Mouse (Mus musculus): Measurements from ENCODE around the gene Ccdc146.
A peak's percentile ranks its signal among the peaks of the same experiment; 100 is the strongest.
"Not testable (repeated sequence)": the region's sequence is repeated elsewhere in the genome, so short reads cannot be mapped to it uniquely, and the experiment has no call there.

The Ccdc146 gene

DNA sequence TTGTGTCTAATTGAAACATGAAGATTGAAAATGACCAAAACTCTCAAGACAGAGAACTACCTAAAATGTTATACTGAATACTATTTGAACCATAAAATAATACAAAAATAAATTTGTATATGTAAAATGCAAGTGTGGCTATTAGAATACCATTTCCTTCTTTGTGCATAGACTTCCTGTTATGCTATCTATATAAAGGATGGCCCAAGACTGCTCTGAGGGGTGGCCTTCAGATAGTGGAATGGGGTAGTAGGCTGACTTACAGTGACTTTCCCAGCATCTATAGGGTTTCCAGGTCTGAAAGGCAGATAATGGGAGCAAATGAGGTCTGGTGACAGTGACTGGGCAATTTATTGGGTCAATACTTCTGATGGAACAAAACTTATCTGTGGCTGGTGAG, 37.1 kb downstream of the Ccdc146 start:
- no peak for DNase-seq (ENCODE audit: low spot score in 2 of 2)

DNA sequence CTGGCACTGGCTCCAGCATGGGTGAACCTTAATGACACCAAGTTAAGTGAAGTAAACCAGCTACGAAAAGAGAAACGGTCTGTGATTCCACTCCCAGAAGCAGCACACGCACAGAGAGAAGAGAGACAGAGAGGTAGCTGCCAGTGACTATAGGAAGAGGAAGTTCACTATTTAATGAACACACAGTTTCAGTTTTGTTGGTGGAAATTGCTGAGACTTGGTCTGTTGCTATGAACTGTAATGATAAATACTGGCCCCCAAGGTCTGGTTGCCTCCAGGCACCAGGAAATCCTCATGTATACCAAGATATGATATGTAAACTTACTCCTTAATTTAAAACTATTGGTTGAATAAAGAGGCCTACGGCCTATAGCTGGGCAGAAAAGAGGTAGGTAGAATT, 38.0 kb downstream of the Ccdc146 start:
- DNase-seq (ENCODE audit: low spot score in 2 of 2): peak; percentile 47 to 56

DNA sequence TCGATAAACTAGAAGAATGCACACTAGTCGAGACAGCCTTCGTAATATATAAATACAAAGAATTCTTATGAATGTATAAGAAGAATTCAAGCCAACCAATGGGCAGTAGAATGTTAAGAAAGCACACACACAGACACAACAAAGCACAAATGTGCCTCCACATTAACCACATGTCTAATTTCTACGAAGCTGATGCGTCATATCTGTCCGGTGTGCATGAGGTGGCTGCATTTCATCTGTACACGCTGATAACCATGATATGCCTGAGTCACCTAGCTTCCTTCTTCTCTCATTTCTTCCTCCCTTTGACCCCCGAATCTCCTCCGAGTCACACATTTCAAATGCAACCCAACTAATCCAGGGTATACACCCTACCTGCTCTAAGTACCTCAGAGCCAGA, 39.5 kb downstream of the Ccdc146 start:
- no peak for DNase-seq (ENCODE audit: low spot score in 2 of 2)

DNA sequence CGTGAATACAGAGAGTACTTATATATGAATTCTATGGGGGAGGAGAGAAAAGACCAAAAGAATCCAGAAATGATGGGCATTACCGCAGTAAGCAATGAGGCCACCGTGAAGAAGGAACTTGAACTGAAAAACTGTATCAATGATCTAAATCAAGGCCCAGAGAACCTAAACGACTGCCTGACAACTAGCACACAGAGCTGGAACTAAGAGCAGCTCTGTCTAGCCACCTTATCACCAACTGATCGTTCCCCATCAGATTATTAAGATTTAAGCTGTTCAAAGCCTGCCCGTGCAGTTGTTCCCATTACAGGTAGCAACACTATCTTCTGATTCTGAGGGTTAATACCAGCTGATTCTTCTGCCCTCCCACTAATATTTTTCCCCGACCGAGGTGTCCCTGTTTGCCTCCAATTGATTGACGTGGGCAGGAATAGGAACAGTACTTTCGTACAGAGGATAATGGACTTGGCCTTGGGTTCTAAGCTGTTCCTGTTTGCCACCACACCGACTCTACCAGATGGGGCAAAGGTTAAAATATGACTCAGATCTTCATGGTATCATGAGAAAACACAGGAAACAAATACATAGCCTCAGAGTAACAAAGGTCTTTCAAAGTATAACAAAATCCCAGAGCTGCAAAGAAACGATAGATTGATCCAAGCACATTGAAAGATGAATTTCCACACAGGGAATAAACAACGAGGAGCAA, 40.1 kb downstream of the Ccdc146 start:
- DNase-seq (ENCODE audit: low spot score in 2 of 2): no peak

DNA sequence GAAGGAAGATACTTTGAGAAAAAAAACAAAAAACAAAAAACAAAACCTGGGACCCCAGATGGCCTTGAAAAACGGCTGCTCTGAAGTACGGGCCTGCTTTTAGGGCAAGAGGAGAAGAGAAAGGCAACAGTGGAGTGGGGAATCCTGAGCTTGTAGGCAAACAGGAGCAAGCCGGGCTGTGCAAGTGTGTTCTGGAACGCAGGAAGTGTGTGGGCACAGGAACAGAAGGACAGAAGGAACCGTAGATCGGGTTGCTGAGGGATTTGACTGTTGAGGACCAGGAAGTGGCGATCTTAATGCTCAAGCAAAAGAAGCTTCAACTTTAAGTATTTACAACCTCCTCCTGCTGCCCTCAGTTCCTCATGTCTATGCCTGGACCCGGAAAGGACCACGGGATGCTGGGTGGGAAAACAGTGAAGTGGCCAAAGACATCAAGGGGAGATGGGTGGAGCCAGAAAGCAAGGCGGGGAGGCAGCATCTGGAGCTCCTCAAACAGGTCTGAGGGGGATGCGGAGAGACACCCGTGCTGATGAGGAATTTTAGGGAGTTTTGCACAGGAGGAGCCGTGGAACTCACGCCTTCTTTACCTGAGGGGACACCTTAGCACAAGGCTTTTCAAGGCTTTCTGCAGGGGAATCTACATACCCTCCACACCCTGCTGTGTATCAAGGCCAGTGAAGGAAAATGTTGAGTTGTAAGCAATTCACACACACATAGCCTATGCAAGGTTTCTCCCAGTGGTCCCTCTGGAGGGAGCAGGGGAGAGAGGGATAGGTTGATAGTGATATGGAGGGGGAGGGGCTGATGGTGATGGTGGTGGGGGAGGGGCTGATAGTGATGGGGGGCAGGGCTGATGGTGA, 40.9 kb downstream of the Ccdc146 start:
- DNase-seq (ENCODE audit: low spot score in 2 of 2): no peak

DNA sequence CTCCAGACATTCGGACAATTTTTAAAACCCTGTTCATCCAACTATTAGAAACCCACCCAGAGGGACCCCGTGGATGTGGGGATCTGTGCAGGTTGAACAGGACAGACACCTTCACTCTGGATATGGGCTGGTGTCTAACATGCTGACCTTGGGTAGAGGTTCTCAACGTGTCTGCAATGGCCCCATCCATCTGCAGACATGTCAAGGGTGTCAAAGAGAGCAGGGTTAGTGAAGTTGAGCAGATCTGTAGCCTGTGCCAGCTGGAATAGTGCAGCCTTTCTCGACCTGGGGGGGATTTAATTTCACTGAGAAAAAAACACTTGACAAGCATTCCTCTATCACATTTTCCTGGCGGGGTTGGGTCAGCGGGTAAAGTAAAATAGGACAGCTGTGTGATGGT, 41.8 kb downstream of the Ccdc146 start:
- DNase-seq (ENCODE audit: low spot score in 2 of 2): no peak

DNA sequence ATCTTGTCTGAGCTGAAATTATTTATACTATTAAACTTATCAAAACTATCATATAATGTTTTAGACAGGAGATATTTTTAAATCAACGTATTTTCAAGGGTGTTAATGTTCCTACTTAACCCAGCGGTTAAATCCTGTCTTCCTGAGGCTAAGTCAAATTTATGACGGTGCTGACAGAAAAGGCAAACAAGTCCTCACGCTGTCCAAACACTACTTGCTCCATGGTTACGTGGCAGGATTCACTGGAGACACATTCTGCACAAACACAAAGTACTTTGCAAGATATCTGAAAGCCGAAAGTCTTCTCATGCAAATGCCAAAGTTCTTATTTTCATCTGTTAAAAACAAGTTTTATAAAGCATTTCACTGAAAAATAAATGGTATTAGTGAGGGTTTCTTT, 42.5 kb downstream of the Ccdc146 start:
- DNase-seq (ENCODE audit: low spot score in 2 of 2): no peak

DNA sequence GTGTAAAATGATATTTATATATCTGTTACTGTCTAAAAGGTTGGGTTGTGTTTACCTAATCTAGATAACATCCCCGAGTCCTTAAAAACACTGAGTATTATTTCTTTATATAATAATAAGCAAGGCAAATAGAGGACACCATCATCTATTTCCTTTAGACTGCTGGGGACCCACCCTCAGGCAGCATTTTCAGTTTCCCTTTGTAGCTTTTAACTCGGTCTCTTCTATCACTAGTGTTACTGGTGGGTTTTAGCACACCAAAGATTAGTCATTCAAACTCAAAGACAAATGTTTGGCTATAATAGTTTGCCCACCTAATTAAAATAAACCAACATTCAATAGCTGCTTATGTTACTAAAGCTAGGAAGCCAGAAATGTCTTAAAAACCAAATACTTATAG, 46.1 kb downstream of the Ccdc146 start:
- DNase-seq (ENCODE audit: low spot score in 2 of 2): no peak

DNA sequence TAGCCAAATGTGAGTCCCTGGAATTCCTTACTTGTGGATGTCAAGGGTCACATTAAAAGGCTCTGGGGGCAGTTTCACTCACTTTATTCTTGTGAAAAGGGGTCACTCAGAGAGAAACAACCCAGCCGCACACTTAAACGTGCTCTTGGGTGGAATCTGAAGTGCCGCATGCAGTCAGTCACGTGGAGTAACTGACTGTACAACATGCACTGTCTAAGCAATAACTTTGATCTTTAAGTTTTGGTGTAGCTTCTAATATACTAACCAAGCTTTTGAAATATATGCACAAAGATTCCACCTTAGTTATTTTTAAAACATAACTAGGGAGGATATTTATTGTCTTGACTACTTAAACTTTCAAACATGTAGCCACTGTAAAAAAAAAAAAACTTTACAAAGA, 47.5 kb downstream of the Ccdc146 start:
- no peak for DNase-seq (ENCODE audit: low spot score in 2 of 2)

DNA sequence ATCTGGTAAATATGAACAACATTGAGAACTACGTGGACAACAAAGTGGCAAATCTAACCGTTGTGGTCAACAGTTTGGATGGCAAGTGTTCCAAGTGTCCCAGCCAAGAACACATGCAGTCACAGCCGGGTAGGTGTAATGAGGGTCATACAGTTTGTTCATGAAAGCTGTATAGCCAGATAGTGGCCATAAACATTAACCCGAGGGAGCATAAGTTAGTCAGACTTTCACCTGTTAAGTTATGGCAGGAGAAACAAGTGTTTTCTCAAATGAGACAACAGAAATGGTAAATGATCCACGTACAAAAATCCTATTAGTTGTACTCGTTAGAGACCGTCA, 51.3 kb downstream of the Ccdc146 start:
- DNase-seq (ENCODE audit: low spot score in 2 of 2): no peak

DNA sequence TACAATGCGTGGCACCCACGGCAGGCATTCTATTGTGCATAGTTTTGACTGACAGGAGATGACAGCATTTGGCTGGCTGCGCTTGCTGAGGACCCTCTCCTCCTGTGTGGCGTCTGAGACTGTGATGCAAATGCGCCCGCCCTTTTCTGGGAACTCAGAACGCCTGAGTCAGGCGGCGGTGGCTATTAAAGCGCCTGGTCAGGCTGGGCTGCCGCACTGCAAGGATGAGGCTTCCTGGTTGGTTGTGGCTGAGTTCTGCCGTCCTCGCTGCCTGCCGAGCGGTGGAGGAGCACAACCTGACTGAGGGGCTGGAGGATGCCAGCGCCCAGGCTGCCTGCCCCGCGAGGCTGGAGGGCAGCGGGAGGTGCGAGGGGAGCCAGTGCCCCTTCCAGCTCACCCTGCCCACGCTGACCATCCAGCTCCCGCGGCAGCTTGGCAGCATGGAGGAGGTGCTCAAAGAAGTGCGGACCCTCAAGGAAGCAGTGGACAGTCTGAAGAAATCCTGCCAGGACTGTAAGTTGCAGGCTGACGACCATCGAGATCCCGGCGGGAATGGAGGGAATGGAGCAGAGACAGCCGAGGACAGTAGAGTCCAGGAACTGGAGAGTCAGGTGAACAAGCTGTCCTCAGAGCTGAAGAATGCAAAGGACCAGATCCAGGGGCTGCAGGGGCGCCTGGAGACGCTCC, 51.8 kb downstream of the Ccdc146 start, which contains the start of gene Fgl2:
Fgl2 (plus strand) TSS at position 150 of the 687 bp plus-strand sequence.
- peak; percentile 48 to 49 for DNase-seq (ENCODE audit: low spot score in 2 of 2)

DNA sequence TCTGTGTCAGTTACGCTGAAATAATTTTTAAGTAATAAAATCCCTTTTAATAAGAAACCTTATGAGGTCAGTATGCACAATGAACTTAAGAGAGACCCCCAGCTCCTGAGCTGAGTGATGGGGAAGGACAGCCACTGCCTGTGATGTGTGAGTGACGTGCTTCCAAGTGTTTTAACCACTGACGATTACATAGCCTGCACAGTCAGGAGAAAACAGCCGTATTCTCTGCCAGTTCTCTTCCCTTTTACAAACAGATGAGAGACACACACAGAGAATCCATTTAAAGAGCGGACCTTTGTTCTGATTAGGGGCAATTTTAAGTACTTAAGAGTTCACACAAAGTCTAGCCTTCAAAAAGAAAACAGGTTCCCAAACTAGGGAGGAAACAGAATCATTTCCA, 52.6 kb downstream of the Ccdc146 start:
- no peak for DNase-seq (ENCODE audit: low spot score in 2 of 2)

DNA sequence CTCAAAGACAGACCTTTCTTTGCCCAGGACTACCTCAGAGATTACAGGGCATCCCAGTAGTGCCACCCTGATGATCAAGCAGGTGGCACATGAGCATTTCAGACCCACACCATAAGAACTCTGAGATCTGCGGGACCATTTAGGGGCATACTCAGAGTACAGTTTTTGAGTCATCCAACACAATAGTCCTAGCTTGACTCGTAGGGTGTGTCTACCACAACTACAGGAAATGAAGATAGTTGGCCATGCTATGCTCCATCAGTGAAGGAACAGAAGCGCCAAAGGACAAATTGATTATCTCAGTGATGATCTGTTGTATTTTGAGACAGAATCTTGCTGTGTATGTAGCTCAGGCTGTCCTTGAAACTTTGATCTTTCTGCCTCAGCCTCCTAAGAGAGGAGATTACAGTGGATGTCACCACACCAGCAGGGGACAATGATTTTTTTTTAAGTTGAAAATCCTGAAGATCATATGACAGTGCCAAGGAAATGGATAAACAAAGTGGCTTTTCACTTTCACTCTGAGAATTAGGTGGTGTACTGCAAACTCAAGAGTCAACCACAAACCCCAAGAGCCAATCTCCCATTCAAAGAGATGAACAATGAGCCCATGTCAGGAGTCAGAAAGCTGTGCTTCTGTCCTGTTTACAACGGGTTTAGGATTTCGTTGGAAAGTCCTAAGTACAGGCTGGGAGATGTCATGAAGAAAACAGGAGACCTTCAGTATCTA, 54.1 kb downstream of the Ccdc146 start:
- DNase-seq (ENCODE audit: low spot score in 2 of 2): no peak

DNA sequence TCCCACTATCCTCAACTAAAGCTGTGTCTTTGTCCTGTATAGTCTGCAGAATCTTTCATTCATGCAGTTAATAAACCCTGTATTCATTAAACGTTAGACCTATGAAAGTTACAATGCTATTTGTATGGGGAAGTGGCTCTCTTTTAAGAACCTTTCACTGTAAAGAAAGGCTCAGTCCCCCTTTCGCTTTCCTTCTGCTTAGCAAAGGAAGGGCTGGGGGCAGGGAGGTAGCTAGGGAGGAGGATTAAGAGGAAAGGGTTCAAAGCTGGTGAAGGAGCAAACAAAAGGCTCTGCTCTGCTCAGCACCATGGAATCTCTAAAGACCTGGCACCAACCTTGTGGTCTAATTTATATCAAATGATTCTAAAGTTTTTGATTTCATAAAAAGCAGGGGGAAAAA, 57.0 kb downstream of the Ccdc146 start:
- DNase-seq (ENCODE audit: low spot score in 2 of 2): no peak

DNA sequence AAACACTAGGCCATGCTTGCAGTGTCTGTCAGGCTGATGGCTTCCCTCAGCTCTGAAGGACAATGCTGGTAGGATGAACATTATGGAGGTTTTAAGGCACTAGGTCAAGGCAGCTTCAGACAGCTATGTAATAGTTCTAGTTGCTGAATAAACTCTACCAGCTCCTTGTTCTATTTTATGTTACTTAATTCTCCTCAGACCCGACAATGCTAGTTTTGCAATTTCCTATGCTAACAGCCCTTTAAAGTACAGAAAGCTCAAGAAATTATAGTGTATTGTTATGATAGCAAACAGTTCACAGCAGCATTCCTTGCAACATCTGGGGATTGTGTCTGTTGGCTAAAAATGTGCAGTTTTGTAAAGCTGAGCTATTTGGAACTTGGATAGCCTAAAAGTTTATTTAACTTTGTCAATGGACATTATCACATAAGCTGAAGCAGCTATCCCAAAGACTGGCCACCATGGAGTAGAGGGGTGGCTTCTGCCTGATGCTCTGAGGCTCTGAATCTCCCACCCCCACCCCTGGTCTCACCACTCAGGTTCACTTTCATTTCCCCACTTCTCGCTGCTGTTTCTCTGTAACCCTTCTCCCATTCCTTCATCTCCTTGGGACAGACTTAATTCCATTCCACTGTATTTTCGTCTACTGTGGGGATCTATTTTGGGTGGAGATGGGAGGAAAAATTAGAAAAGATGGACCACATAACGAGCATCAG, 58.0 kb downstream of the Ccdc146 start:
- no peak for DNase-seq (ENCODE audit: low spot score in 2 of 2)

DNA sequence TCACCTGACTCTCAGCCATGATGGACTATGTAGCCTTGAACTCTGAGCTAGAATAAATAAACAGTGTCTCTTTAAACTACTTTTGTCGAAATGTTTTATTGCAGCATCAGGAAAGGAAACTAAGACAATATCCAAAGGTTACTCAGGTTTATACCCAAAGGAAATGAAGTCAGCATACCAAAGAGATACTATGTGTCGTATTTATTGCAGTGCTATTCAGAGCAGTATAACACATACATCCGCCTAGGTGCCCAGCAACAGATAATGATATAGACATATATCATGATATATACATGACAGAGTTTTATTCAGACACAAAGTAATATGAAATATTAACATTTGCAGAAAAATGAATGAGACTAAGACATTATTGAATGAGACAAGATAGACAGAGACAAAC, 61.1 kb downstream of the Ccdc146 start:
- no peak for DNase-seq (ENCODE audit: low spot score in 2 of 2)

DNA sequence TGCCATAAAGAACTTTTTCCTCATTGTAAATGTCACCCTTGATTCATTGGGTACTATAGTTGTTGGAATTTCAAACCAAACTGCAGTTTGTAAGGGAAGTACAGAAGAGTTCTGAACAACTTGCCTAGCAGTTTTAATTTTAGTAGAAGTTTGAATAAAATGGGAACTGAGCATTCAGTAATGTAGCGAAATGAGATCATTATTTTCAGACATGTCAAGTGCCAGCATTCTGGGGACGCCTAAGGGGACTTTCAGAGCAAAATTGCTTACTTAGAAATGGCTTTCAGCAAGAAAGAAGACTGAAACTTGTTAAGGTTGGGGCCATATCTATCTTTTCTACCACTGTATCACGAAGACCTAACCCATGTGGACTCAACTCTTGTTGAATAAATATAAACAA, 65.8 kb downstream of the Ccdc146 start:
- no peak for DNase-seq (ENCODE audit: low spot score in 2 of 2)

DNA sequence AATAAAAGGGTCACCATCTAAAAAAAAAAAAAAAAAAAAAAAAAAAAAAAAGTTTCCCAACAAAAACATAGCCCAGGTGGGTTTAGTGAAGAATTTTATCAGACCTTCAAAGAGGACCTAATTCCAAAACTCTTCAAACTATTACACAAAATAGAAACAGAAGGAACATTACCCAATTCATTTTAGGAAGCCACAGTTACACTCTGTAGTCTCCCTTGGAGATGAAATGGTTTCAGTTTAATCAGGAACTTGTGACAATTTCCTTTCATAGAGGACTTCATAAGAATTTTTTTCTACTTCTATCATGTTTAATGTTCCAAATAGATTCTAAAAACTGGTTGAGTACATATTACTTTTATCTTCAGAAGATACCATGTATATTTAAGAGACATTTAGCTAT, 72.8 kb downstream of the Ccdc146 start:
- DNase-seq (ENCODE audit: low spot score in 2 of 2): no peak

DNA sequence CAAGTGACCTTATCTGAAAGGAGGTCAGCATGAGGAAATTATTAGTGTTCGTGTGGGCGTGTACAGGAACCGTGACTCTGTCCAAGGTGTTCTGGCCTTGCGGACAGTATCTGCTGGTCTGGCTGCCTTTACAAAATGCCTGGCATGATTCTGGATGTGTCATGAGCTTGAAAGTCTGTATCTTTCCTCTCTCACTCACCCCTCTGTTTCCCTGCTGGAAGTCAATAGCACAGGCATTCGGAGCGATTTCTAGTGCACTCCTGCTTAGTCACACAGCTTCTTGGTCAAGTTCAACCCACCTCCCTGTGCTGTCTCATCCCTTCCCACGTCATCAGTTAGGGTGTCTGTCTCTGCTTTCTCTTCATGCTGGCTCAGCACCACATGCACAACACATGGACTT, 76.1 kb downstream of the Ccdc146 start:
- DNase-seq (ENCODE audit: low spot score in 2 of 2): no peak

DNA sequence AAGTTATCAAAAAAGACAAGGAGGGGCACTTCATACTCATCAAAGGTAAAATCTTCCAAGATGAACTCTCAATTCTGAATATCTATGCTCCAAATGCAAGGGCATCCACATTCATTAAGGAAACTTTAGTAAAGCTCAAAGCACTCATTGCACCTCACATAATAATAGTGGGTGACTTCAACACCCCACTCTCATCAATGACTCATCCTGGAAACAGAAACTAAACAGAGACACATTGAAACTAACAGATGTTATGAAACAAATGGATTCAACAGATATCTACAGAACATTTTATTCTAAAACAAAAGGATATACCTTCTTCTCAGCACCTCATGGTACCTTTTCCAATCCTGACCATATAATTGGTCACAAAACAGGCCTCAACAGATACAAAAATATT, 82.2 kb downstream of the Ccdc146 start:
- not testable (repeated sequence) for DNase-seq (ENCODE audit: low spot score in 2 of 2)

DNA sequence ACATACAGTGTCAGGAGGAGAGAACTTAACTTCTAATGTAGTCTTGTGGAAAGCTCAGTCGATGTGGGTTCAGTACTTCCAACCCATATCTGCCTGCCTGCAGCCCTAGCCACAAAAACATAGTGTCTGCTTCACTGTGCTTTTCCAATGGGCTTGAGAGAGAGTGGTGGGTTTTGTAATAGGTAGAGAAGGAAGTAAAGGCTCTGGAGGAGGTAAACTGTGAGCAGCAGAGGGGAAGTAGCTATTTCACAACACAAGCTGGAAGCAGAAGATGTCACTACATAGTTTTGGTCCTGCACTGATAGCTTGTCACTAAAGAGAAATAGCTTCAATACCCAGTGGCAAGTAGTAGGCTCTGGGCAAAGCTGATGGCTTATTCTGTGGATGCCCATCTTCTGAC, 92.4 kb downstream of the Ccdc146 start:
- no peak for DNase-seq (ENCODE audit: low spot score in 2 of 2)
